Mouse (Mus musculus) v-Abl transformed pro-B cells (cell line): ENCODE results near the gene Olfr576.

Experiments
- in situ Hi-C, 2 experiments: fragments of 400-800 bp; cut with MboI; formaldehyde crosslinking; loops; one replicate each; pipeline ENCODE4 v1.15.1; 2025; ENCODE audit not compliant: unreplicated experiment in 2 of 2

The Olfr576 gene

DNA sequence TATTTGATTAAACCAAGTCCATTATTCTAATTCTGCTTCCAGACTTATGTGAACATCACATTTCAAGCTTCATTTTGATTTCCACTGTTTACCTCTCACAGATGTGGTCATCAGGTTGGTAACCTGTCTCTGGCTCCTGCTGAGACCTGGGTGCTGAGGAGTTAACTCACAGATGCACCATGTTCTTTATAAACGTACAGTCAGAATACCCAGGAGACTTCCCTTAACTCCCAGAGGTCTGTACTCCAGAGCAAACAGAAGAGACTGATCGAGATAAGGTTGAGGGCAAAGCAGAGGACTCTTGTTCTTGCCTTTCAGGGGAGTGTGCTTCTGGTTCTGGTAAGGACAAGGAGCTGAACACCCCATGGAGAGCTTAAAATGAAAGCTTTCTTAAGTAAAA is at the start of gene Olfr576:
Gene Olfr576 (plus strand): TSS at position 301 of the 400 bp plus-strand sequence.
- in situ Hi-C loops = no loop called here

DNA sequence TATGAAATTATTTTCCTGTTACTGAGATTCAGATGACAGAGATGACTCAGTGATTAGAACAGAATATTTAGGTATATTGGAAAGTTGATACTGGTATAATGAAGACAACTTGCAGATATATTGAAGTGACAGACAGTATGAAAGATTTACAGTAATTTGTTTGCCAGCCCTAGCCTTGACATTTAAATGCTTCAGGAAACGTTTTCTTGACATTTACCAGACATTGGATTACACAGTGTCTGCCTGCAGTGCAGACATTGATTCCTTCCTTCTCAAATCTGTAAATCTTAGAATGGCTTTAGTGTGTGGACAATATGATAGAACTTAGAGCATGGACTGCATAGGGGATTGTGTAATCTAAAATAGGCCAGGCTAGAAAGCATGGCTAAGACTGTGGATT is 47.2 kb upstream of the Olfr576 start:
- in situ Hi-C loops = loop anchor here in 1 of 2 experiments (5.0 to 25.0 kb wide), 2 partner anchors 408 to 1253 kb away; partner anchors contain the start of gene Clpb

DNA sequence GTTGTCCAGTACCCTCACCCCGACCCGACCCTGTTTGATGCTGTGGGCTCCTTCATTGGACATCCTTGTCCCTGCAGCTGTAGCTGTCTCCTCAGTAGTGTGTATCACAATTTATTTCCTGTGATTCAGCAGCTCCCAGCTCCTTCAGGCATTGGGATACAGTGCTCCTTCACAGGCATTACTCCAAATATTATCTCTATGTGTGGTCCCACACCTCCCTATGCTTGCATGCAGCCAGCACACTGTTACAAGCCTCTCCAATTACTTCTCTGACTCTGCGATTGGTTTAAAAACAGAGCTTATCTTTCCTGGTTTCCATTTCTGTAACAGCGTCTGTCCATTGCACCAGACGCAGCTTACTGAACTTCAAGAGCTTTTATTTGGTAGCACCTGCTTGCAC is 46.1 kb upstream of the Olfr576 start:
- in situ Hi-C loops = loop anchor here in 1 of 2 experiments (5.0 to 25.0 kb wide), 2 partner anchors 409 to 1254 kb away; partner anchors contain the start of gene Clpb

DNA sequence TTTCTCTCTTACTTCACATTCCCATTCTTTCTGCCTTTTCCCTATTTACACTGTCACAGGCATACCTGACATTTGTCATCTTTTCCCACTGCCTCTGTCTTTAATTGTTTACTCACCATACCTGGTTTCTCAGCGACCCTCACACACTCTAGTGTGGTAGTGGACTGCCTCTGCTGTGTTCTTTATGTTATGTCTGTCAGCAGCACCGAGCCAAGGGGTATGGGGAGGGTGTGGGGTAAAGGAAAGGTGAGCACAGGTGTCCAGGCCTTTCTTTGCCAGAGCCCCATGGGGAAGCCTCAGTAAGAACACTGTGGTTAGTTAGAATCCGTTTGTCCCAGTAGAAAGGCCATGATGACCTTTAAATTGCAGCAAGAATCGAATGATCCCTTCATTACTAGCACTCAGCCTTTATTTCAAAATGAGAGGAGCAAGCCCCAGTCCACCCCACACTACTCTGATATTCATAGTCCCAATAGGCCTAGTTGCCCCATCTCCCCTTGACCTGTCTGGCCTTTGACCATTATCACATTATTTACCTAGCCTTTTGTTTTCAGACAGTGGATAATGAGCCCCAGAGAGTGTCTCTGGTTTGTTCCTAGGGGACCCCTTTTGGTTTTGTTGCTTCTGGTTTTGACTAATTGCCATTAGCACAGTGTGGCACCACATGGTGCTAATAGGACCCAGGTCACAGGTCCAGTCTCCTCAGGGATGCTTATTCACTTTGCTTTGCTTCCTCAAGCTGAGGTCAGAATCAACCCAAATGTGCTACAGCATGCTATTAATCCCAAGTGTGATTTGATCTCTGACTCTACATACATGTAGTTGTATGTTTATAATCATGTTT is 45.2 kb upstream of the Olfr576 start, which contains the start of gene Olfr571:
Gene Olfr571 (minus strand): TSS at position 505 of the 844 bp plus-strand sequence.
- in situ Hi-C loops = loop anchor here in 1 of 2 experiments (5.0 to 25.0 kb wide), 2 partner anchors 410 to 1255 kb away; partner anchors contain the start of gene Clpb

DNA sequence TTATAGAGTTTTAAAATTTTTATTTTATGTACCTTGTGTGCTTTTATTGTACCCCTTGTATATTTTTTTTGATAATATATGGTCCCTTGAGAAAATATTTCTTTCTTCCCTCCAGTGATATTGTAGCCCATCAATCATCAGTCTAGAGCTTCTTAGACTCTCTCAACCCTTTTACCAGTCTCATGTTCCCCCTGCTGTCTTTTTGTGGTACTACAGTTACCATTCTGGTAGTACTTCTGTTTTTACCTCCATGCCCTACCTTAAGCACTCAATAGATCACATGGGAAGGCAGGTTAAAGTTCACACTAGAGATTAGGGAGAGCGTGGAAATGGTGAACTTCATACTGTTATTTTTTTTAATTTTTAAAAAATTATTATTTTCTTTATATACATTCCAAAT is 42.8 kb upstream of the Olfr576 start:
- in situ Hi-C loops = loop anchor here (5.0 to 25.0 kb wide), 3 partner anchors 402 to 1257 kb away; partner anchors contain the start of gene Clpb (in 1 of the 2)

DNA sequence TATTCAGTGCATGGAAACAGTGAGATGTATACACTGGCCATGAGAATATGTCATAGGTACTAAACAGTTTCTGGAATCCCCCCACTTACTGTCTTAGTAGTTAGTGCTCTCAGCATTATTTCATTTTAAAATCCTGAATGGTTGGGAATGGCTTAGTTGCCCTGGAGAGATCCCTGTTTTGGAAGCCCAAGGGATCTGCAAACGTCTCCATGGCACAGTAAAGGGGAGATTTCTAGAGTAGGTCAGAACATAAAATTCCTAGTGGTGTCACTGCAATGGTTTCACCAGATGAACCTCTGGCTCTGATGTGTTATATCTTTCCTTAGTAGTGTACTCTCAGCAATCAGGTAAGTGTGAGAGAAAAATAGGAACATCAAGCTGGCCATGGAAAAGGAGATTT is 38.4 kb upstream of the Olfr576 start, which contains the start of gene Olfr572:
Gene Olfr572 (plus strand): TSS at position 301 of the 400 bp plus-strand sequence.
- in situ Hi-C loops = loop anchor here (5.0 to 25.0 kb wide), 2 partner anchors 407 to 1262 kb away; partner anchors contain the start of gene Clpb (in 1 of the 2)

DNA sequence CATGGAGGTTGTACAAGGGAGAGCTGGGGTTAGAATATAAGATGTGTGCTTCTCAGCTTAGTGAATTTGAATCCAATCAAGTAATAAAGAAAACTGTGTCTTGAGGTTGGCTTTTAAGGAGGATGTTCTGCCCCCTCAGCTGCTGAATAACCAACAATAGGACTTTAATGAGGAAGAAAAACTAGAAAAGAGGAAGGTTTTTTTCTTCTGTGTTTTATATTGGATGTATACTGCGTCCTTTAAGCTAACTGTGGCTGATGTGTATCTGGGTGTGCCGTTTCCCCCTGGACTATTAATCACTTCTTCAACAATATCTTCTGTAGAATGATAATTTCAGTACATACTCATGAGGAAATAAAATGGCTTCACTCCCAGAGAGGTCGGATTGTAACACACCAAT is 35.4 kb upstream of the Olfr576 start:
- in situ Hi-C loops = no loop called here

DNA sequence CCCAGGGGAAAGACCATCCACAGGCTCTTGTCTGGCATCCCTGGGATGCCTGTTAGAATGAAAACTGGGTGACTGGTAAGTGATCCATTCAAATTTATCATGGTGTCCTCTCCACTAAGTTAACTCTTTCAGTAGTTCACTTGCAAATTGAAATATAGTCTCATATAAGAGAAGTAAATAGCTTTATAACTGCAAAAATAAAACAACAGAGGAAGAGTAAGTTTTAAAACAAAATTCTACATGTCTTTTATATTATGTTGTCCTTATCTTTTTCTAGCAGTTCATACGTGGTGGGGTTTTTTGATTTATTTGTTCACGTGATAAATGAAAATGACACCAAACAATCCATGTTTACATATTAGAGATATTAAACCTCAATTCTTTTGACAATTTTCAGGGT is 20.0 kb upstream of the Olfr576 start, which contains the start of gene Olfr573-ps1:
Gene Olfr573-ps1 (minus strand): TSS at position 101 of the 400 bp plus-strand sequence.
- in situ Hi-C loops = no loop called here

DNA sequence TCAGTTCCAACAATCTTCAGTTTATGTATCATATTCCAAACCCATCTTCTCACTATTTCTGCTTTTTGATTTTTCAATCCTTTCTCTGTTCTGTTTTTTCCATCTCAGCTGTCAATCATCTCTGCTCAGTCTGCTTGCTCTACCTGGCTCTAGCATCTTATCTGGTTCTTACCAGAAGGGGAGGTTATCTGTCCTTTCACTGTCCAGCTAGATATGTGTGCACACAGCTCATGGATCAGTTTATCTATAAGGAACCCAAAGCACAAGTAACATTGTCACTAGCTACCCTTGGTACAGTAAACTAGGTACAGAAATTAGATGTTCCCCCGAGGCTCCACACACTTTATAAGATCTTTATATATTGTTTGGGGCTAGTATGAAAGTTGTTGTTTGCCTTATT is 19.0 kb upstream of the Olfr576 start:
- in situ Hi-C loops = no loop called here

DNA sequence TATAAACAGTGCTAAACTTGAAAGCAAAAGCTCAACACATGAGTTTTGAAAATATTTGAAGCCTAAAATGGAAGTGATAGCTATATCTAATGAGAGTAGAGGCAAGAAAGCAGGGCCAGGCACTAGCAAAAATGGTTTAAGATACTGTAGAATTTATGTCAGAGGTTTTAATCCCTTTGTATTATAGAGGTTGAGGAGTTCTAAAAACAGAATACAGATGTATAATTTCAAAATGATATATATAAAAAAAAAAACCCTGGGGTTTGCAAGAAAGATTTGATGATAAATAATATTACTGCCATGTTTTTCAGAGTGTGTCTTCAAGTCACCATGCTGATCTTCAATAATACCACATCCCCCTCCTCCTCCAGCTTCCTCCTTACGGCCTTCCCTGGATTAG is 14.3 kb upstream of the Olfr576 start, which contains the start of gene Olfr574:
Gene Olfr574 (plus strand): TSS at position 301 of the 400 bp plus-strand sequence.
- in situ Hi-C loops = no loop called here

DNA sequence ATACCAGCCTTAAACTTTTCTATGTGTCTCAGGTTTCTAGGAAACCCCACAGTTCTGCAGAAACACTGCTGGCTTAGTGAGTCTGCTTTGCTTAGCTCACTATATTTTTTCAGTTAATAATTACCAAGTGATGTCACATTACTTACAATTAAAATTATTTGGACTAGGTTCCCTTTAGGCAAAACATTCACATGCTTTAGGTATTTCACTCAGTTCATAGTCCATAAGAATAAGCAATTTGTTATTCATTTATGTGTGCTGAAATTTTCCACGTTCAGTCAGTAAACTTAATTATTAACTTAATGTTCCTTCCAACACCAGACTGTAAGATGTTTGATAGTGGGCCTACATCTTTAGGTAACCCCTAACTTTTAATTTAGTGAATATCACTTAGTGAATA is 11.7 kb upstream of the Olfr576 start:
- in situ Hi-C loops = no loop called here

DNA sequence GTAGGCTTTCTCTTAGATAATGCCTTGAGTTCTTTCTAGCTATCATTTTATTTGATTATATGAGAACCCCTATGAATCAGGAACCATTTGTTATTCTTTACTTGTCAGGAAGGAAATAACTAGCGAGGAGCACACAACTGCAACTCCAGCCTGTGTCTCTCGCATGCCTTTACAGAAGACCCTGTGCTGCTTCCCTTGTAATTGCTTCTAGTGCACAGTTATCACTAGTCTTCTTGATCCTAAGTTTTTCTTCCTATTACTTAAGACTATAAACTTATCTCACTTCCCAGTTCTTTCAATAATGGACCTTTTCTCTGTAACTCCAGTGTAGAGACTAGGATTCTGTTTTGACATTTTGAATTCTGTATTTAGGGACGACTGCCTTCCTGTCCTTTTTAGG is 4.3 kb upstream of the Olfr576 start:
- in situ Hi-C loops = no loop called here

DNA sequence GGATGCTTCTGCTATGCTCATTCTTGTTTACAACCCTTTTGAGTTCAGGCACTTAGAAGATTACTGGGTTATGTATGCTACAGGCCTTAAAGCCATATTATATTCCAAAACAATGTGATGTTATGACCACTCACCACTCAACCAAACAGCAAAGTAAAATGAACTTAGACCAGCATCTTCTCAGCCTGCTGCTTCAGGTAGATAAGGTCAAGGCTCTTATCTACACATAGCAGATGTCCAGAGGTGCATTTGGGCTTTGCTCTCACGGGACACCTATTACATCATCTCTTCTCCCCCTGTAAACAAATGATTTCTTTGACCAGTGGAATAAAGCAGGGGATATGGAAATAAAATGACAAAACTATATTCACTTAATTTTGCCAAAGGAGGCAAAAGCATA is 3.9 kb upstream of the Olfr576 start, which contains the start of gene Olfr575:
Gene Olfr575 (minus strand): TSS at position 183 of the 400 bp plus-strand sequence.
- in situ Hi-C loops = no loop called here

DNA sequence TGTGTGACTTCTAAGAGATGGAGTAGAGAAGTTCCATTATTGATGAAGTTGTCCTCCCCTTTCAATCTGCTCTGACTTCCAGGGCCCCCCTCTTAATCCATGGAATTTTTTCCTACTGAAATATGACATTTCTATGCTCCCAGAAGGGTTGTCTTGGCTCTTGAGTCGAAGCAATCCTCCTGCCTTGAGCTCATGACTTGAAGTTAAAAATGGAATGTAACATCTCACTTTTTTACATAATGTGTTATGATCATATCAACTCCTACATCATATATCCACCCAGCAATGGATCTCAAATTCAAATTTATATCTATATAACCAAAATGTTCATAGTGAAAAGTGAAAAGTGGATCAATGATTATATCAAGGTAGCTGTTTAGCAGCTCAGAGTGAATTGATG is 11.9 kb downstream of the Olfr576 start:
- in situ Hi-C loops = no loop called here

DNA sequence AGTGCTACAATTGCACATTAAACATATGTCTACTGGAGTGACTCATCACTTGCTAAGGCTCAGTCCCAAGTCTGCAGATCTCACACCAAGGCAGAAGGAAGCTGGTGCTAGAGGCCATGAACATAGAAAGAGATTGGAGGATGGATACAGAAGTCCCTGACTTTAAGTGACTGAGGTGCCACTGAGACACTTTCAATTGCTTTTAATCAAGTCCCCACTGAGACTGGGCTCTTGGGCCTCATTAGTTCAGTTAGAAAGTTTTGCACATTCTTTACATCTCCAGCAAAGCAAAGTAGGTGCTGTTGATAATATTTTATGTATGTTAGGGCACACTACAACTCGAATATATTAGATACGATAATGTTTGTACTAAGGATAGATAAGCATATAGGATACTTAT is 13.4 kb downstream of the Olfr576 start, which contains the start of gene Olfr577:
Gene Olfr577 (minus strand): TSS at position 101 of the 400 bp plus-strand sequence.
- in situ Hi-C loops = no loop called here

DNA sequence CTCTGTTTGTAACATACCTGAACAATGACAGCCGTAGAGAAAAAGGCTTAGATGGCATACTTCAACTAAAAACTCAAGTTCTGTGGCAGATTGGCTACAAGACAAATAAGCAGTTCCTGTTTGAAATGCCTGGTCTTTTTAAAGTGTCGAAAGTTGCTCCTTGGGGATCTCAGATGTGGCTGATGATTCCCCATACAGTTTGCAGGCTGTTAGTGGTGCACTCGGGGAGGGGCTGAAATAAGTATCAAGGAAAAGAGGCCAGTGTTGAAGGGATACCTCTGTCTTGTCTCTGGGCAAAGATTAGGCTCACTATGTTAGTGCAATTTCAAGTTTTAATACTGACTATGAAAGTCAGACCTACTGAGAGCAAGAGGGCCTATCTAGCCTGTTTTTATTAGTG is 26.8 kb downstream of the Olfr576 start, which contains the start of gene Olfr578:
Gene Olfr578 (minus strand): TSS at position 101 of the 400 bp plus-strand sequence.
- in situ Hi-C loops = no loop called here
